Mouse (Mus musculus) thymus, postnatal 14 days (tissue): ENCODE measurements at regions not wholly inside any gene's neighbourhood (a gene's known extent, or its start where the extent isn't known, plus 50 kb on each side); places are given as distances from the start of the nearest gene placed in this dataset.
"Not testable (repeated sequence)": the region's sequence is repeated elsewhere in the genome, so short reads cannot be mapped to it uniquely, and the experiment has no call there.

Source experiments
- DNase-seq: peaks from one replicate; pipeline ENCODE4 v3.0.0; 2021

GRCm38 (mm10) chr11:24296893-24297624 is 219.2 kb downstream of the Bcl11a start:
- DNase-seq: no peak

GRCm38 (mm10) chr11:24297763-24298162 is 219.9 kb downstream of the Bcl11a start:
- DNase-seq: no peak

- no peak for DNase-seq
These were observed 222.5 kb downstream of the Bcl11a start for GRCm38 (mm10) chr11:24300351-24300750.

- no peak for DNase-seq
These were observed 223.3 kb downstream of the Bcl11a start for GRCm38 (mm10) chr11:24301201-24301600.

- DNase-seq: peak; percentile 19
These were observed 227.3 kb downstream of the Bcl11a start for GRCm38 (mm10) chr11:24305145-24305553.

- peak; percentile 9 for DNase-seq
These were observed 227.8 kb downstream of the Bcl11a start for GRCm38 (mm10) chr11:24305691-24306090.

- DNase-seq: no peak
These were observed 228.2 kb downstream of the Bcl11a start for GRCm38 (mm10) chr11:24306101-24306500.

- no peak for DNase-seq
These were observed 229.9 kb downstream of the Bcl11a start for GRCm38 (mm10) chr11:24307601-24308252.

- no peak for DNase-seq
These were observed 230.4 kb downstream of the Bcl11a start for GRCm38 (mm10) chr11:24308253-24308633.

GRCm38 (mm10) chr11:24314046-24314445 is 236.2 kb downstream of the Bcl11a start:
- DNase-seq: no peak

- DNase-seq: no peak
These were observed 237.7 kb downstream of the Bcl11a start for GRCm38 (mm10) chr11:24315582-24315981.

- no peak for DNase-seq
These were observed 238.3 kb downstream of the Bcl11a start for GRCm38 (mm10) chr11:24316198-24316597.

GRCm38 (mm10) chr11:24317989-24318735 is 240.3 kb downstream of the Bcl11a start:
- no peak for DNase-seq

GRCm38 (mm10) chr11:24319222-24319621 is 241.4 kb downstream of the Bcl11a start:
- no peak for DNase-seq

- DNase-seq: not testable (repeated sequence)
These were observed 244.6 kb downstream of the Bcl11a start for GRCm38 (mm10) chr11:24322412-24322811.

- no peak for DNase-seq
These were observed 250.6 kb downstream of the Bcl11a start for GRCm38 (mm10) chr11:24328481-24328880.

- DNase-seq: no peak
These were observed 252.7 kb downstream of the Bcl11a start for GRCm38 (mm10) chr11:24330366-24331124.

GRCm38 (mm10) chr11:24332241-24332640 is 254.4 kb downstream of the Bcl11a start:
- DNase-seq: no peak

GRCm38 (mm10) chr11:24333111-24333510 is 255.3 kb downstream of the Bcl11a start:
- DNase-seq: no peak

- DNase-seq: no peak
These were observed 257.4 kb downstream of the Bcl11a start for GRCm38 (mm10) chr11:24335256-24335655.

GRCm38 (mm10) chr11:24338111-24338510 is 260.3 kb downstream of the Bcl11a start:
- DNase-seq: no peak

- DNase-seq: no peak
These were observed 261.2 kb downstream of the Bcl11a start for GRCm38 (mm10) chr11:24339061-24339460.

GRCm38 (mm10) chr11:24340677-24341076 is 262.8 kb downstream of the Bcl11a start:
- DNase-seq: no peak
